Mouse (Mus musculus) thymus, postnatal 25 days (tissue): Measurements from ENCODE around the gene Zfp335.
"Not testable (repeated sequence)": the region's sequence is repeated elsewhere in the genome, so short reads cannot be mapped to it uniquely, and the experiment has no call there.

Experiments
- DNase-seq: peaks from one replicate; pipeline ENCODE4 v3.0.0; 2022

The Zfp335 gene

DNA sequence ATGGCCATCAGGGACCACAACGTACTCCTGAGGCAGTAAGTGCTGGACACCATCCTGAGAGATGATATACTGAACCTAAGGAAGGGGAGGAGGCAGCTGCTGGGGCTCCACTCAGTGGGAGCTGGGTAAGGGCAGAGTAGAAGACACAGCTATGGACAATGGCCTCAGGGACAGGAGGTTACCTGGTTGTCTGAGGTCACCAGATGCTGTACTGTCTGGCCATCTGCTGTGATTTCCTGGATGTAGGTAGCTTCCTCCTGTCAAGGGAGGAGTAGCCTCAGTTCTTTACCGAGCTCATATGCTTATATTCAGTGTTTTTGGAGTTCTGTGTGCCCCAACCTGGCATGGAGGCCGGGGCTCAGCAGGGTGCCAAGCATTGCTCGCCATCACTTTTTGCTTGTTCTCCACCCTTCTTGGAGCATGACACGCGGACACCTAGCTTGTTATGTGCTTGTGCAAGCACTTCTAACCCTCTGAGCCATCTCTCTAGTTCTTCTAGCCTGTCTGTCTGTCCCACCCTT lies 18.8 kb downstream of the Zfp335 start:
- DNase-seq, result no peak

DNA sequence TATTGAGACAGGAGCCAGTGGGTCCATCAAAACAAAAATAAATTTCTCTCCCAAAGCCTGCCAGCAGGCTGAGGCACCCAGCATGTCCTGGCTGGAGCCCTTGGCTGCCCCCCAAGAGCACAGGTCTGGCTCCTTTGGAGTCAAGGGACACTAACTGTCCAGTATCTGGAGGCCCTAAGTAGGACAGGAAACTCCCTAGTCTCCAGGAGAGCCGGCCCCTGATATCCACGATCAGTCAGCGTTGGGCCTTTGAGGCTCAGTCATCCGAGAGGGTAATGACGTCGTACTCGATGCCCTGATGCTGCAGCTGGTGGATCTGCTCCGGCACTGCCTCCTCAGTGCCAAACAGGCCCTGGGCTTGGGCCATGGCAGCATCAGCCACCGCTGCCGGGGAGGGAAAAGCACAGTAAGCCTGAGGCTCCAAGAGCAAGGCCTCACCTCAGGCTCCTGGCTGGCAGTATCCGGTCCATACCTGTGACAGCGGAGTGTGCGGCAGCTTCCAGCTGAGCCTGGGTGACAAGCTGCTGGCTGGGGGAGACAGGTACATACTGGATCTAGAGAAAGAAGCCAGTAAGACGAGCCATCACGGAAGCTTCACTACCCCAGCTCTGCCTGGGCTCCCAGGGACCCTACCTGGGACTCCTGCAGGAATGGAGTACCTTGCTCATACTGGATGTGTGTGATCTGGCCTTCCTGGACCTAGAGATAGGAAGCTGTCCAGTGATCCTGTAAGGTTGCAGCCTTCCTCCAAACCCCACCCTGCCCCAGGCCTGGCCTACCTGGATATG lies 19.5 kb downstream of the Zfp335 start:
- no peak for DNase-seq

DNA sequence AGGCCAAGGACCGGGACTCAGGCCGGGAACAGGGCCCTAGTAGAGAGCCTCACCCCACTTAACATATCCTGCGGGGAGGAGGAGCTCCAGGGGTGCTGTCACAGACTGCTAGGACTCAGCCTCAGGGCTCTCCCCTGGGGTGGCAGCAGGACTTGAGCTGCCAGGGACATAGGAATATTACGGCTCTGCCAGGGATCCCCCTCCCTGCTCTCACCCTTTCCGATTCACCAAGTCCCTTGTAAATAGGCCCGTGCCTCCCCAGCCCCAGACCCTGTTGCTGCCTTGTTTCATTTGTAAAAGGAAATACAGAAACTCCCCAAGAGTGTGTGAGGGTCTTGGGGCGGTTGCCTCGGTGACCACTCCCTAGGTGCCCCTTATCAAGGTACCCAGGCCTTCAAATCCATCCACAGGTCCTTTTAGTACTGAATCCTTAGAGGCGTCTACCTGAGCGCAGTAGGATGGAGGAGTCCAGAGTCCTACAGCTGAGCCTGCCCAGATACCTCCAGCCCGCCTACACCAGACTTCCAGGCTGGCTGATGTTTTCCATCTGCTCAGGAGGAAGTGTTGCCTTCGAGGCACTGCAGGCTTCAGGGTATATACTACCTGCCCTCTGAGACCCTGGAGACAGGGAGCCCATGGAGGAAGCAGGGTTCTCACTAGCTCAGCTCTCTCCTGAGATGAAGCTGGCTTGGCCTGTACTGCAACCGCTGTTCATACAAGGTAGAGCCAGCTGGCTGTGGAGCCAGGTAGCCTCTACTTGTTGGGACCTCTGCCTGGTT lies 20.3 kb downstream of the Zfp335 start:
- no peak for DNase-seq

DNA sequence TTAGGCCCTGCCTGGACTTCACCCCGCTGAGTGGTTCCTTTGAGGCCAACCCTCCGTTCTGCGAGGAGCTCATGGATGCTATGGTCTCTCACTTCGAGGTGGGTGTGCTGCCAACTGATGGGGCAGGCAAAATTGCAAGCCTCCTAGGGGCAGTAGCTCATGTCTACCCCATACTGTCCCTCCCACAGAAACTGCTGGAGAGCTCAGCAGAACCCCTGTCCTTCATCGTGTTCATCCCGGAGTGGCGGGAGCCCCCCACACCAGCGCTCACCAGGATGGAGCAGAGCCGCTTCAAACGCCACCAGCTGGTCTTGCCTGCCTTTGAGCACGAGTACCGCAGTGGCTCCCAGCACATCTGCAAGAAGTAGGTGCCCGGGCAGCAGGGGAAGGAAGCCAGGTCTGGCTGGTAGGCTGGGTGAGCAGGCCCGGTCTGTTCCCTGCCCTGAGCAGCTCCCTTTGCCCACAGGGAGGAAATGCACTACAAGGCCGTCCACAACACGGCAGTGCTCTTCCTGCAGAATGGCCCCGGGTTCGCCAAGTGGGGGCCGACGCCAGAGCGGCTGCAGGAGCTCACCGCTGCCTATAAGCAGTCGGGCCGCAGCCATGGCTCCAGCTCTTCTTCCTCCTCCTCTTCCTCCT lies 21.0 kb downstream of the Zfp335 start:
- no peak for DNase-seq

DNA sequence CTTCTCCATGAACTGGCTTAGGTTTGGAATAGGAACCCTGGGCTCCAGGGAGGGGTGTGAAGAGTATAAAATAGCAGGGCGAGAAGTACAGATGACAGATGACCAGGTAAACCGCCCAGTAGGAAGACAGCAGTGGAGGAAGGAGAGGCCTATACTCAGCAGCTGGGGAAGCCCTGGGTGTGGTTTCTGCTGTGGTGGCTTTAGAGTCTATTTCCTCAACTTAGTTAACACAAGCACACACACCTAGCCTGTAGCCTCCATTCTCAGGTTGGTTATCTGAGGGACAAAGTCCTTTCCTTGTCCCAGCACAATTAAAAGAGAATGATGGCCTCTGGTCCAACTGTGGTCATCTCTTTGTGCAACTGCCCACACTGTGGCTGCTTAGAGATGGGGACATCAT lies 21.6 kb downstream of the Zfp335 start:
- no peak for DNase-seq

DNA sequence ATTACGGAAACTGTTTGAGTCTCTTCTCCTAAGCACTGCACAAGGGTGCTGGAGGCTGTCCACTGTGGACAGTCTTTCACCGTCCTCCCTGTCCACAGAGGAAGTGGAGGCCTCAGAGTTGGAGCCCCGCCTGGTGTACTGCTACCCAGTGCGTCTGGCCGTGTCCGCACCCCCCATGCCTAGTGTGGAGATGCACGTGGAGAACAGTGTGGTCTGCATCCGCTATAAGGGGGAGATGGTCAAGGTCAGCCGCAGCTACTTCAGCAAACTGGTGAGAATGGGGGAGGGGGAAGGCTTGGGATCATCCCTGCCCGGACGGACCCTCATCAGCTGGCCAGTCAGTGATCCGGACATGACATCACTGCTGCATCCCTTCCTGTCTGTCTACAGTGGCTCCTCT lies 22.6 kb downstream of the Zfp335 start:
- DNase-seq, result no peak

DNA sequence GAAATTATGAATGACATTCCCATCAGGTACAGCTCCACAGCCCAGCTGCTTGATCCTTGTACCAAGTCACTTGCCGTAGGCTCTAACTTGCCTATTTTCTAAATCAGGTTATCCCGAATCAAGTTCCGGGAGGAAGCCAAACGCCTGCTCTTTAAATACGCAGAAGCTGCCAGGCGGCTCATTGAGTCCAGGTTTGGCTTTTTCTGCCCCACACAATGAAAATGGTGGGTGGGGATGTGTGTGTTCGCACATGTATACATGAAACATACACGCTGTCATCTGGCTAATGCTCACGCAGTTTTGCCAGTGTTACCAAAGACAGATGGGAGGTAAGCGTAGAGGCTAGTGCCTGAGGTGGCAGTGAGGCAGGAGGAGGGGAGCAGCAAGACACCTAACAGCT lies 24.9 kb downstream of the Zfp335 start:
- DNase-seq, result no peak

DNA sequence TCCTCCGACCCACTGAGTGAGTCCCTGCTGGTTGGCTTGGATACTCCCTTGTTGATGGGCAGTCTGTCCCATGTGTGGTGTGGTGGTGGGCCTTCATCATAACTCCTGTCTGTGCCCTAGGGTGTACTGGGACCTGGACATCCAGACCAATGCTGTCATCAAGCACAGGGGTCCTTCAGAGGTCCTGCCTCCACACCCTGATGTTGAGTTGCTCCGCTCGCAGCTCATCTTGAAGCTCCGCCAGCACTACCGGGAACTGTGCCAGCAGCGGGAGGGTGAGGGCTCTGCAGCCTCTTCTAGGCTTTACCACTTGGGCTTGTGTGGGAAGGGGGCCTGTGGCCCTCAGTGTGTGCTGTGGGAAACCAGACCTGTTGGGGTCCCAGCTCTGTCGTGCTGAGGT lies 25.8 kb downstream of the Zfp335 start:
- no peak for DNase-seq

DNA sequence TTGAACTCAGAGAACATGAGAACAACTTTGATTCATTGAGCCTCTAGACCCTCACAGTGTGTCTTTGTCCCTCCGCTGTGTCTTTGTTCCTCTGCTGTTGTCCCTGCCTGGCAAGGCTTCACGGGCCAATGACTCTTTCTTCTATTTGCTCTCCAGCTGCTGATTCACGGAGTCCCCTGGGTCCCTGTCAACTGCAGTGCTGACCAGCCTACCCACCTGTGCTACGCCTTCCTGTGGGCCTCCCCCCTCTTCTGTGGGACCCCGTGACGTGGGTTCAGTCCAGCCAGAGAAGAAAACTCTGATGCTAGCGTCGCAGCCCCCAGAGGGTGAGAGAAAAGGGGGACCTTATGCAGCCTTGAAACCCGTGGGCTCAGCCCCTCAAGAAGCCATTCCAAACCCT lies 28.9 kb downstream of the Zfp335 start:
- DNase-seq, result no peak

DNA sequence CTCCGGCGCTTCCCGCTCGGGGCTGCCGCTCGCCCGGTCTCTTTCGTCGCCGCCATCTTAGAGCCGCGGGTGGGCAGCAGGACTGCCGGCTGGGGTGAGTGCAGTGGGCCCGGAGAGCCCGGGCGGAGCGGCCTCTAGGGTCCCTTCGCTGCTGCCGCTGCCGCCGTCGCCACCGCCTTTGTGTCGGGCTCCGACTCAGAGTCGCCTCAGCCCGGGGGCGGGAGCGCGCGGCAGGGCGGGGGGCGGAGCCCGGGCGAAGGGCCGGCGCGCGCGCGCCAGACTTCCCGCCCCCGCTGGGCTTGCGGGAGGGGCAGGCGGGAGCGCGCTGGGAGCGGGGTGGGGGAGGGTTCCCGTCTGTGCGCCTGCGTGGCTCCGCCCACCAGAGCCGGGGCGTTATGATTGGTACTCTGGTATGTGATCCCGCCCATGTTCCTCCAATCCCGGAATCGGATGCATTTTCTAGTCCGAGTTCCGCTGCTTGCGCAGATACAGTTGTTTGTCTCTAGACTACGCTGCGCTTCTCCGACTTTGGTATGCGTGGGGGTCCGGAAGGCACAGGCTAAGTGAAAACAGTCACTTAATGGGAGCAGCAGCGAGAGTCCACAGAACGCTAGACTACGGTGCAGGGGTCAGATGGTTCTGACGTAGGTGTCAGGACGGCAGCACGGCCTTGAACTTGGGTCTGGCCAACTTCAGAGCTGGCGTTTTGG lies 31.8 kb downstream of the Zfp335 start:
- peak; percentile 95 for DNase-seq

DNA sequence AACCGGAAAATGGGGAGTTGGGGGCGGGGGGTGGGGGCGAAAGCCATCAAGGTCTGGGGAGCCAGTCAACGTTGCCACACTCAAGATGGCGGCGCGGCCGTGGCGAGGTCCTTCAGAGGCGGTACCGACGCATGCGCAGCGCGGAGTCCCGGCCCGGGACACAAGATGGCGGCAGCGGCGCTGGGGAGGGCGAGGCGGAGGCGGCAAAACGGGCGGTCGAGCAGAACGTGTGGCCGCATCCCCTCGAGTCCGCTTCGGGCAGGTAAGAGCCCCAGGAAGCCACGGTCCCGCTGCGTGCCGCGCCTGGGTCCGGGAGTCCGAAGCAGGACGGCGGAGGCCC lies 32.4 kb downstream of the Zfp335 start, which contains the start of gene Pcif1:
TSS of gene Pcif1 (plus strand) at position 77 of the 340 bp plus-strand sequence.
- peak; percentile 95 for DNase-seq

DNA sequence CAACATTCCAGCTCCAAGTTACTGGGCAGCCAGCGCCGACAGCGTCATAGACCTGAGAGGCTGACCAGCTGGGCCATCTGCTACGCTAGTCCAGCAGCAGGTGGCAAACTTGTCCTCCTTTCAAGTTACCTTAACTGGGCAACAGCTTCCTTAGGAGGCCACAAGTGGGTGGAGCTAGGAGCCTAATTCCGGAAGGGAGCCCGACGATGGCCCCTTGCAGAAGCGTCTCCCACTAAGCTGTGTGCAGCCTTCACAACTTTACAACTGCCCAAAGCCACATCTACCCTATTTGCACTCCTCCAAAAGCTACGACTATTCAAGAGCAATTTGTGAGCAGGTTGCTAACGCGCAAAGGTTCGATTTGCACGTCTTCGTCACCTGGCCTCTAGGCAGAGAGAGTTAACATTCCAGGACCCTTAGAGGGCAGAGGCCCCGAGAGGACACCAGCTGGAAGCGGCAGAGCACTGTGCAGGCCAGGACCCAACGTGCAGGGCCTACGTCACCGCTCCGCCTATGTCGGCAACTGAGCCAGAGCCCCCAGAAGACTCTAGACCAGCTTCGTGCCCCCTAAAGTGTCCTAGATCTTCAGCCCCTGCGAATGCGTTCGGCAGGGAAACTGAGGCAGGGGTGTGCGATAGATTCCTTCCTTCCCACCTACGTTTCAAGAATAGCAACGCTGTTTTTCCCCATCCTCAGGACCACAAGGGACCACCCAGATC lies 32.9 kb downstream of the Zfp335 start:
- DNase-seq, result peak; percentile 54

DNA sequence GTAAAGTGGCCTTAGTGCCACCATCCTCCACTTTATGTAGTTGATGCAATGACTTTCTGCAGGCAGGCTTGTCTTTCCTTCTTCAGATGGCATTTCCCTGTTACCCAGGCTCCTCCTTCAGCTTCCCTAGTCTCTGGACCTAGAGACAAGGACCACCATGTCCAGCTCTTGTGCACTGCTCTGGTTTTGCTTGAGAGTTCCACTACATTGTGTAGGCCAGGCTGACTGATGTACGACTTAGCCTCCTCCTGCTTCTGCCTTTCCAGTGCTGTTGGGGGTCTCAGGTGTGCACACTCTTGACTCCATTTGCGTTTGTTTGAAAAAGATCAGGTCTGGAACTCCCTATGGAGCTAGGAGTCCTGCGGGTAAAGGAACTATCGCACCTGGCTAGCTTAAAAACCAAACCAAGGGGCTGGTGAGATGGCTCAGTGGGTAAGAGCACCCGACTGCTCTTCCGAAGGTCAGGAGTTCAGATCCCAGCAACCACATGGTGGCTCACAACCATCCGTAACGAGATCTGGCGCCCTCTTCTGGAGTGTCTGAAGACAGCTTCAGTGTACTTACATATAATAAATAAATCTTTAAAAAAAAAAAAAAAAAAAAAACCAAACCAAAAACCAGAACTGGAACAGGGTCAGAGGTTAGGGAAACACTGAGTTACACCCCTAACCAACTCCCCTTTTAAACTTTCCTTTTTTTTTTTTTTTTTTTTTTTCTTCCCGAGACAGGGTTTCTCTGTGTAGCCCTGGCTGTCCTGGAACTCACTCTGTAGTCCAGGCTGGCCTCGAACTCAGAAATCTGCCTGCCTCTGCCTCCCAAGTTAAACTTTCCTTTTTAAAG lies 34.0 kb downstream of the Zfp335 start:
- DNase-seq, result not testable (repeated sequence)

DNA sequence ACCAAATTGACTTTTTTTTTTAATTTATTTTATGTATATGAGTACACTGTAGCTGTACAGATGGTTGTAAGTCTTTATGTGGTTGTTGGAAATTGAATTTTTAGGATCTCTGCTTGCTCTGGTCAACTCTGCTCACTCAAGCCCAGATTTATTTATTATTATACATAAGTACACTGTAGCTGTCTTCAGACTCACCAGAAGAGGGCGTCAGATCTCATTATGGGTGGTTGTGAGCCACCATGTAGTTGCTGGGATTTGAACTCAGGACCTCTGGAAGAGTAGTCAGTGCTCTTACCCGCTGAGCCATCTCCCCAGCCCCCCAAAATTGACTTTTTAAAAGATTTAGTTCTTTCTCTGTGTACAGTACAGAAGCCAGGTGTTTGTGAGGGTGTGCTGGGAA lies 35.9 kb downstream of the Zfp335 start:
- DNase-seq, result not testable (repeated sequence)

DNA sequence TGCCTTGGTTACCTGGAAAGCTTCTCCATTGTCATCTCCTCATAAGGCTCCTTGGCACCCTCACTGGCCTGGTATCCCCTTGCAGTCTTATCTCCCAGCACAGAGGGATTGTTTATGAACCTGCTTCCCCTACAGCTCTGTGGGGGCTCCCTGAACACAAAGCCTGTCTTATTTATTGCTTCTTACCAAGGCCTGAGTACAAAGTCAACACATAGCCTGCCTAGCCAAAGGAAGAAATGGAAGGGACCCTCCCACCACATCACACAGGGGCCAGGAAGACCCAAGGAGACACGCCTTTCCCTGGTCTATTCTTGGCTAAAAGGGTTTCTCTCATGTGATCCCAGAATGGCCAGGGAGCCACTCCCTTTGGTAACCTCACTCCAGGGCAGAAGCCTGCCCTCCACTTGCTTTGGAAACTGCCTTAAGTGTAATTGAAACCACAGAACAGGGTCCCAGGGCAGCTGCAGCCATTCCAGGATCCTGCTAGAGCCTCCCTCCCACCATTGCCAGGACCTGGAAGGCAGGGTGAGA lies 37.3 kb downstream of the Zfp335 start:
- no peak for DNase-seq

DNA sequence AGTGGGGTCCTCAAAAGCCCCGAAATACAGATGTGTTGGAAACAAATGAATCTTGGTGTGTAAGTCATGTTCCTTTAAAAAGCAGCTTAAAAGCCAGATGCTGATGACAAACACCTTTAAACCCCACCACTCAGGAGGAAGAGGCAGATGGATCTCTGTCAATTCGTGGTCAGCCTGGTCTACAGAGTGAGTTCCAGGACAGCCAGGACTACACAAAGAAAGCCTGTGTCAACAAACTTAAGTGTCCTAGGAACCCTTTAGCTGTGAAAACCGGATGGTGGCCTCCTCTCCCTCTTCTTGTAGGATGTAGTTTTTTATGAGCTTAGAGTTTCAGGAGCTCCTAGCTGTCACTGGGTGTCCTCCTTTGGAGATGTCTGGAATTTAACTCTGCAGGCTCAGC lies 37.9 kb downstream of the Zfp335 start:
- DNase-seq, result no peak

DNA sequence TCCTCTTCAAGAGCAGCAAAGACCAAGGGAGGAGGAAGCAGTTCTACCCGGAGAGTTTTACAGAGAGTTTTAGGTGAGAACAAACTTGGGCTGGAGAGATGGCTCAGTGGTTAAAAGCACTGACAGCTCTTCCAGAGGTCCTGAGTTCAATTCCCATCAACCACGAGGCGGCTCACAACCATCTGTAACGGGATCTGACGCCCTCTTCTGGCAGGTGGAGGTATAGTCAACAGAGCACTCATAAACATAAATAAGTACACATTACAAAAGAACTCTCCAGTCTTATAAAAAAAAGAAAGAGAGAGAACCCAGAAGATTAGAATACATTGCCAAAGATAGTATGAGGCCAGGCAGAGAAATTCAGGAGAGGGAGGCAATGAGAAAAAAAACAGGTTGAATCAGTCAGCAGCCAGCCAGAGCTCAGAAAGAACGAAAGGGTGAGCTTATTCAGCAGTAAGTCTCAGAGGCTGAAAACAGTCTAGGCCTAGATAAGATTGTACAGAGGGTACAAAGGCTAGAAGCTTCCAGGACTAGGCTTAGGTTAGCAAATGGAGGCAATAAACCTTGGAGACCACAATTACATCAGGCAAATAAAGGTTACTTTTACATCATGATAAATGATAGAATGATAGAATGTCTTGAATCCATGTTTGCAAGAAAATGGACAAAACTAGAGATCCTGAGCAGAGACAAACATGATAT lies 39.8 kb downstream of the Zfp335 start:
- DNase-seq, result no peak

DNA sequence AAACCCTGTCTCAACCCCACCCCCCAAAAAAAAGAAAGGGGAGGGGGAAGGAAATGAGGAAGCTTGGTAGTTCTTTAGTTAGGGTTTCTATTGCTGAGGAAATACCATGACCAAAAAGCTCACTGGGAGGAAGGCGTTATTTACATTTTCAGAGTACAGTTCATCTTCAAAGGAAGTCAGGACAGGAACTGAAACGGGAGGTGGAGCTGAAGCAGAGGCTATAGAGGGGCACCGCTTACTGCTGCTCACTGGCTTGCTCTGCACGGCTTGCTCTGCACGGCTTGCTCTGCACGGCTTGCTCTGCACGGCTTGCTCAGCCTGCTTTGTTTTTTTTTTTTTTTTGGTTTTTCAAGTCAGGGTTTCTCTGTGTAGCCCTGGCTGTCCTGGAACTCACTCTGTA lies 43.1 kb downstream of the Zfp335 start:
- DNase-seq, result no peak

DNA sequence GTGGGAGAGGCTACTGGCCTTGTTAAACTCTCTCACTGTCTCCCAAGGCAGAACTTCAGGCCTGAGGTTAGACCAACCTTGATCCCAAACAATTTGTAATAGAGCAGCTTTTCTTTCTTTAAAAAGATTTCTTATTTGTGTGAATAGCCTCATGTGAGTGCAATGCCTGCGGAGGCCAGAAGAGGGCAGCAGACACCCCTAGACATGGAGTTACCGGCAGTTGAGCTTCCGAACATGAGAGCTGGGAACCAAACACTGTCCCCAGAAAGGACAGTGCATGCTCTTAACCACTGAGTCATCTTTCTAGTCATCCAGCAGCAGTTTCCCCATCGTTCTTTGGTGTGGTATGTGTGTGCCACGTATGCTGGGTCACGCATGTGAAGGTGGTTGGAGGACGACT lies 44.0 kb downstream of the Zfp335 start:
- DNase-seq, result no peak

DNA sequence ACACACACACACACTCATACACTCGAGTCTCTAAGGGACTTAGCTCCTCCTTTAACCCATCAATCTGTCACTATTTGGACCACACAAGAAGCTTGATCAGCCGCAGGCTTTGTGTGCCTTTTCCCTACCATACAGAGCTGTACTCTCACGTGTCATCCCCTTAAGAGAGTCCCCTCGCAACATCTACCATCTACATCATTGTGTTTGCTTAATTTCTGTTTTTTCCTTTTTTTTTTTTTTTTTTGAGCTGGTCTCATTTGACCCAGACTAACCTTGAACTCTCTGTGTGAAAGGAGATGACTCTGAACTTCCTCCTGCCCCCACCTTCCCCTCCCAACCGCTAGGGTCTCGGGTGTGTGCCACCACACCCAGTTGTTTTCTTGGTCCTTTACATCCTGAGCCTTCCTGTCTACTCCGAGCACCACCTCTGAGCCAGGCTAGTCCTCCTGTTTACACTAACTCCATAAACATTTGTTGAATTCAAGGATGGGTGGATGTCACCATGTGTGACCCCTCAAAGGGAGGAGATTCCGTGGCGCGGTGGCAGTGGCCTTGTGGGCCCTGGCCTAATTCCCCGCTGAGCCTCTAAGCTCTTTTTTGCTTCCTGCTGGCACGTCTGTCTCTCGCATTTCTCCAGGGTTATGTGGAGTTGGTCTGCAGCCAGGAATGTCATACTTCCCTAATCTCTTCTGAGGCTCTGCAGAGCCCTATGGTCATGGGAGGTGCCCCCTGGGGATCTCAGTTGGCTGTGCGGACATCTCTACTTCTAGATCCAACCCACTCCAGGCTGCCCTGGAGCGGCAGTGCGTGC lies 44.6 kb downstream of the Zfp335 start:
- DNase-seq, result no peak
